Mouse (Mus musculus) hindbrain, embryonic 14.5 days (tissue): Measurements from ENCODE around the gene Cdk5rap3. TPM values are rescaled to one million over a fixed set of nuclear protein-coding genes. Genes with fewer than 3 reads are reported as not detected.

Experiments
- ATAC-seq: fragments of 200-750 bp; cut with Nextera tagmentation; 2 replicates; pipeline ENCODE4 v1.8.0; 2017; ENCODE audit warnings: moderate number of reproducible peaks, mild to moderate bottlenecking, moderate TSS enrichment, moderate library complexity; ENCODE audit not compliant: low FRiP score
- DNase-seq: peaks from one replicate; pipeline ENCODE4 v3.0.0-alpha.2; 2015; ENCODE audit warnings: low spot score
- H3K27ac ChIP-seq: fragments of 300-500 bp; sonication (generic); 2 replicates; pipeline ENCODE4 v1.5.1; 2014; ENCODE audit warnings: mild to moderate bottlenecking, moderate library complexity
- H3K27me3 ChIP-seq: fragments of 300-500 bp; sonication (generic); 2 replicates; pipeline ENCODE4 v1.6.1; 2014; ENCODE audit warnings: mild to moderate bottlenecking, low read length, mixed read lengths; ENCODE audit not compliant: control insufficient read depth, insufficient read depth
- H3K36me3 ChIP-seq: fragments of 300-500 bp; sonication (generic); replicated peaks from 2 replicates; pipeline ENCODE4 v1.6.1; 2014; ENCODE audit not compliant: control insufficient read depth, insufficient read depth
- H3K4me1 ChIP-seq: fragments of 300-500 bp; sonication (generic); replicated peaks from 2 replicates; pipeline ENCODE4 v1.6.1; 2014; ENCODE audit warnings: antibody characterized with exemption, low read length, mixed read lengths; ENCODE audit not compliant: control insufficient read depth, insufficient read depth
- H3K4me2 ChIP-seq: fragments of 300-500 bp; sonication (generic); replicated peaks from 2 replicates; pipeline ENCODE4 v1.6.1; 2014; ENCODE audit warnings: mild to moderate bottlenecking, moderate library complexity
- H3K4me3 ChIP-seq: fragments of 300-500 bp; sonication (generic); replicated peaks from 2 replicates; pipeline ENCODE4 v1.5.1; 2014; ENCODE audit warnings: mild to moderate bottlenecking, low read length
- H3K9ac ChIP-seq: fragments of 300-500 bp; sonication (generic); 2 replicates; pipeline ENCODE4 v1.6.1; 2014
- H3K9me3 ChIP-seq: fragments of 300-500 bp; sonication (generic); 2 replicates; pipeline ENCODE4 v1.6.1; 2016; ENCODE audit warnings: low read length; ENCODE audit not compliant: control insufficient read depth
- WGBS: fragments of 180-500 bp; shearing (Covaris S2); extraction: QIAGEN DNeasy Blood & Tissue Kit; methylation state at CpG from one replicate; pipeline ENCODE4 v1.1.7; 2014; 5-methylcytosine and 5-hydroxymethylcytosine counted together
- polyA plus RNA-seq: library from polyadenylated mRNA; unstranded; fragments of >200 nt; fragmentation: Nextera tagmentation; extraction: Ambion mirVana; gene quantifications from 2 replicates; pipeline ENCODE4 v1.2.1, GENCODE M21; 2014

The Cdk5rap3 gene
- 74.0 and 77.8 TPM in 2 replicates for polyA plus RNA-seq

DNA sequence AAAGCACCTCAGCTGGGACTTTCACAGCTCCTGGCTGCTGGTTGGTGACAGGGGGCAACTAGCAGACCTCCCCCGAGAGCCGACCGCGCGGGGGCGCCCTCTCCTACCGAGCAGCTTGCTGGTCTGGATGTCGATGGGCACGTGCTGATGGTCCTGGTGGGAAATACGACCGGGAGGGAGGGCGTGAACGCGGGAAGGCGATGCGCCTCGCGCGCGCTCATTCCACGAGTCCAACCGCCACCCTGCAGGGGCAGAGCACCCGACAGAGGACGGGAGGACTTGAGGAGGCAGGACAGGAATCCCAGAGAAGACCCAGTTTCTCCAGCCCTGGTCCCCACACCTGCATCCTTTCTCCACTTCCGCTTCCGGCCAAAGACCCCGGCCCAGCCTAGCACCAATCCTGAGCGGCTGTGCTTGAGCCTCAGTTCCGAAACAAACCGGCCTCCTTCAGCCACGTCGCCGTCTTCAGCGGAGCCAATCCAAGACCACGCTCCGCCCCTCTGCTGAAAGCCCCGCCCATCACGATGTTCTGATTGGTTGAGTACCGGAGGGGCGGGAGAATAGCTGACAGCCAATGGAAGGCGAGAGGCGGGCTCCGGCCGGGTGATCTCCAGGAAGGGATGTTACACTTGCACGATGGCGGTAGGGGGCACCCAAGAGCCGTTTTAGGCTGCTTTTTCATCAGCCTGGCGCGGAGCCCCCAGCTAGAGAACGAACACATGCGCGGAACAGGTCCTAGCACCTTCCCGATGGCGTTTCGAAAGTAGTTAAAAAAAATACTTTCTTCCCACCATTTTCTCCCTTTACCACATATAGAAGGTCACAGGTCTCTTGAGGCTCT lies at the start of gene Cdk5rap3:
TSS of gene Cdk5rap3 (minus strand) at position 453 of the 841 bp plus-strand sequence.
- H3K4me1 ChIP-seq: peaks cover 8% of the 10 kb centered on the region
- peak within 1 kb of the TSS; percentile 57 for H3K27ac ChIP-seq
- H3K4me3 ChIP-seq: peak within 1 kb of the TSS; percentile 63
- H3K9ac ChIP-seq: peak within 1 kb of the TSS; percentile 67
- ATAC-seq (peak; percentile 98), DNase-seq (peak; percentile 100)
- H3K4me2 ChIP-seq: peak within 1 kb of the TSS; percentile 86
- H3K9me3 ChIP-seq: no peaks in the 10 kb centered on the region
- WGBS: under 1% methylated on average over 55 of the region's 55 CpGs
- no peaks in the 10 kb centered on the region for H3K27me3 ChIP-seq
- H3K36me3 ChIP-seq: peaks cover 11% of the 10 kb centered on the region; the same call in 1 of the 2 replicates

DNA sequence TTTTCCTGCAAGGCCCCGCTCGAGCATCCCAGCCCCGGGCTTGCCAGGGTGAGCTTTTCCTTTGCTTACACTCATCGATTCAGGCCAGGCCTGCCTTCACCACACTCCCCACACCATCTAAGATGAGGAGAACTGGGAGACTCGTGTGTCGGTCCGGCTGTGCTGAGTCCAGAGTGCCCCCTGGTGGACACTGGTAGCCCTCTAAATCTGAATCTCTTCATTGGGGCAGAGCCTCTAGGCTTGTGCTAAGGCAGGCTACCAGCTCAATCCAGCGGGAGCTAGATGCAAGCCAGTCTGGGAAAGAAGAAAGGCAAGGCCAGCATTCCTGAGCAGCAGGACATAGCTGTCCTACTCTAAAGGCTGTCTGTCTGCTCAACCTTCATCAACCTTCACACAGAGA lies 47.3 kb upstream of the Cdk5rap3 start:
- Histone ChIP-seq H3K4me1 (no peaks in the 10 kb centered on the region), H3K9me3 (no peaks in the 10 kb centered on the region), H3K4me2 (no peak overlapping the region), H3K36me3 (peaks cover 46% of the 10 kb centered on the region), H3K9ac (no peak overlapping the region), H3K27me3 (no peaks in the 10 kb centered on the region), H3K27ac (no peak overlapping the region), H3K4me3 (no peak overlapping the region)
- 22% methylated on average over 8 of the region's 8 CpGs for WGBS
- peak; percentile 84 for DNase-seq
- ATAC-seq: peak; percentile 64; the same call in 1 of the 2 replicates

DNA sequence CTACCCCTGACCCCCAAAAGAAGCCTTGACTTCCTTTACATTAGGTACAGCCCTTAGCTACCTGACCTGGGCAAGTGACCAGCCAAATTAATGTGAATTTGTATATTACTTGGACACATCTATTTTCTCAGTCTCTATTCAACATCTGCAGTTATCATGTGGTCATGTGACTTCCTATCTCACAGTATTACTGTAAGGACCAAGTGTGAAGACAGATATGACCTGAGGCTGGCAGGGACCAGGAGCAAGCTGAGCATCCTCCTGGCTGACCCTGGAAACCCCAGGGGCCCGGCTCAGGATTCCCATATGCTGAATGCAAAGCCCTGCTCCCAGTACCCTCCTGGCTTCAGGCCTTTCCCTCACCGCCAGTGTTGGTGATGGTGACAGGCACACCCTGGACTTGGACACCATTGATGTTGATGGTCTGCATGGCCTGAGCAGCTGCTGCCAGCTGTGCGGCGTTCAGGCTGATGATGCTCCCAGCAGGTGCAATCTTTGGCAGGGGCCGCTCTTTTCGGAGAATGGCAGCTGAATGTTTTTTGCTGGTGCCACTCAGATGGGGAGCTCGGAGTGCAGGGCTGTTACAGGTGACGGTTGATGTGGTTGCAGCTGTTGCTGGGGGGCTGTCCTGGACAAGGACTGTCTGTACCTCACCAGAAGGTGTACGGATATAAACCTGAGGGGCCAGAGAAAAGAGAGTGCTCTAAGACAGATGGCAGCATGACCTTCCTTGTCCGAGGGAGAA lies 40.9 kb upstream of the Cdk5rap3 start:
- WGBS: 90% methylated on average over 10 of the region's 10 CpGs
- H3K4me1 ChIP-seq: no peaks in the 10 kb centered on the region
- peaks cover 92% of the 10 kb centered on the region for H3K36me3 ChIP-seq
- ATAC-seq (no peak), DNase-seq (no peak)
- no peak overlapping the region for H3K4me2 ChIP-seq
- no peak overlapping the region for H3K4me3 ChIP-seq
- H3K9me3 ChIP-seq: no peaks in the 10 kb centered on the region
- H3K27ac ChIP-seq: no peak overlapping the region
- H3K27me3 ChIP-seq: no peaks in the 10 kb centered on the region
- no peak overlapping the region for H3K9ac ChIP-seq

DNA sequence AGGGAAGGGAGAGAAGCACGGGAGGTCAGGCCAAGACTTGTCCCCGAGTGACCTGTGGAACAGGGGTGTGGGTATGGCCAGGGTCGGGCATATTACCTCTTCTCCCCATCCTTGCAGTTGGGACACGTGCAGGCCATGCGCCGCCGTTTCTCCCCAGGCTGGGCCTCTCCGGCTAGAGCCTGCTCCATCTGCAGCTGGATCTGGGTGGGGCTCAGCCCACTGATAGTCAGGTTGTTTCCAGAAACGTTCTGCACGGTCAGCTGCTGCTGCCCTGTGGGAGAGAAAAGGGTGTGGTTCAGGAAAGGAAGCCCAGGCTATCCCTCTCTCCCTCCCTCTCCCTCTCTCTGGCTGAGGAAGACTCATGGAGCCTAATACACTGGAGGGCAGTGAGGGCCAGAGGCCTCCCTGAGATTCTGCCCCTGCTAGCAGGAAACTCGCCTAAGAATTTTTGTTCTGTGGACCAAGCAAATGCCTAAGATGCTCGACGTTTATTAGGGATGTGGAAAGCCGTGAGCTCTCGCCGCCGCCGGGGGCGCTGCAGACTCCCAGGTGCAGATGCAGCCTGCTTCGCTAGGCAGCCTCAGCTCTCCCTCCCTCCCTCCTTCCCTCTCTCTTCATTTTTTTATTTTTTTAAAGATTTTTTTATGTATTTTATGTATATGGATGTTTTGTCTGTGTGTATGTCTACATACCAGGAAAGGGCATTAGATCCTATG lies 39.9 kb upstream of the Cdk5rap3 start:
- H3K4me2 ChIP-seq: no peak overlapping the region
- DNase-seq (no peak), ATAC-seq (no peak)
- H3K27ac ChIP-seq: no peak overlapping the region
- H3K4me1 ChIP-seq: no peaks in the 10 kb centered on the region
- no peaks in the 10 kb centered on the region for H3K9me3 ChIP-seq
- H3K9ac ChIP-seq: no peak overlapping the region
- H3K36me3 ChIP-seq: peaks cover 92% of the 10 kb centered on the region
- no peak overlapping the region for H3K4me3 ChIP-seq
- H3K27me3 ChIP-seq: no peaks in the 10 kb centered on the region
- WGBS: 64% methylated on average over 20 of the region's 20 CpGs

DNA sequence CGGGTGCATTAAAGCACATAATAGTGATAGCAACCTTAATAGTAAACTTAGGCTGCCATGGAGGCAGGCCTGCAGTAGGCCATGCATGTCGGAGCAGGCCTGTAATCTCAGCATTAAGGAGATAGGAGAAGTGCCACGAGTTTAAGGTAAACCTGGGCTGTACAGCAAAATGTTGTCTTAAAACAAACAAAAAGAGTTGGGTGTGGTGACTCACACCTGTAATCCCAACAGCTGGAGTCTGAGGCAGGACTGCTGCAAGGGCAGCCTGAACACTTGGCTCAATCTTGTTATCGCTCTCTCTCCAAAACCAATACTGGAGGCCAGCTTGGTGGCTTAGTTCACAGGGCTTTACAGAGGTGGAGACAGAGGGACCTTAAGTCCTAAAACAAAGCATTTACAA lies 38.8 kb upstream of the Cdk5rap3 start:
- 94% methylated on average over 4 of the region's 4 CpGs for WGBS
- DNase-seq (no peak), ATAC-seq (no peak)
- H3K4me1 ChIP-seq: no peaks in the 10 kb centered on the region
- no peak overlapping the region for H3K9ac ChIP-seq
- H3K4me3 ChIP-seq: no peak overlapping the region
- H3K27ac ChIP-seq: no peak overlapping the region
- H3K36me3 ChIP-seq: peaks cover 92% of the 10 kb centered on the region
- no peak overlapping the region for H3K4me2 ChIP-seq
- H3K27me3 ChIP-seq: no peaks in the 10 kb centered on the region
- no peaks in the 10 kb centered on the region for H3K9me3 ChIP-seq

DNA sequence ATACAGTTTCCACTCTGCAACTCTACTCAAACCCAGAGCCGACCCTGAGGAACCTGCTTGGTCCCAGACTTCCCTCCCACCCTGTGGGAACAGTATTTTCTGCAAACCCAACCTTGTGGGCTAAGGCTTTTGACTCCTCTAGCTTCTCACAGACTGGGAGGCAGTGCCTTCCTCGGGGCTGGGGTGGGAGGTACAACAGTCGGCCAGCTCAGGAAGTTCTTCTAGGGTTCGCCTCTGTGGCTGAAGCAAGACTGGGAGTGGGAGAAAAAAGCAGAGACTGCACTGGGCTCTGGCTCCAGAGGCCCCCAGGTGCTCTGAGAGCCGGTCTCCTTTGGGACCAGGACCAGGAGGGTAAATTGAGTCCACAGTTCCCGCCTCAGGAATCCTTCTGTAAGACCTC lies 36.6 kb upstream of the Cdk5rap3 start:
- no peak overlapping the region for H3K9ac ChIP-seq
- no peak overlapping the region for H3K27ac ChIP-seq
- H3K4me2 ChIP-seq: no peak overlapping the region
- no peaks in the 10 kb centered on the region for H3K4me1 ChIP-seq
- DNase-seq: no peak
- H3K27me3 ChIP-seq: no peaks in the 10 kb centered on the region
- no peak overlapping the region for H3K4me3 ChIP-seq
- H3K9me3 ChIP-seq: no peaks in the 10 kb centered on the region
- WGBS: 88% methylated on average over 6 of the region's 6 CpGs
- peaks cover 79% of the 10 kb centered on the region for H3K36me3 ChIP-seq
- no peak for ATAC-seq

DNA sequence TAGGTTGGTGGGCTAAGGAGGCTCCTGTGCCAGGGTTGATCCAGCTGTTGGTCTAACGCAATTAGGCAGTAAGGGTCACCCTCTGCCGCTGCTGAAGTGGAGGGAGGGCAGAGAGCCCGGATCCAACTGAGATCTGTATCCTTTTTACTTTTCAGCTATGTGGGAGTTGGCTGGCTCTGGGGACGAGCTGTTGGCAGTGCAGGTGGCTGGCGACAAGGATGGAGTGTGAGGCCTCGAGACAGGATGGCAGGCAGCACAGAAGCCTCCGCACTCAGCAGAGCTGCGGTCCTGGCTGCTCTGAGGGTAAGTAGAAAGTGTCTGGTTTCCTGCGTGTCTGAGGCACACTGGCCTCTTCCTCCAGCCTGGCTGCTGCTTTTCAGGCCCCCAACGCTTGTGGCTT lies 36.1 kb upstream of the Cdk5rap3 start:
- peaks cover 77% of the 10 kb centered on the region for H3K36me3 ChIP-seq

DNA sequence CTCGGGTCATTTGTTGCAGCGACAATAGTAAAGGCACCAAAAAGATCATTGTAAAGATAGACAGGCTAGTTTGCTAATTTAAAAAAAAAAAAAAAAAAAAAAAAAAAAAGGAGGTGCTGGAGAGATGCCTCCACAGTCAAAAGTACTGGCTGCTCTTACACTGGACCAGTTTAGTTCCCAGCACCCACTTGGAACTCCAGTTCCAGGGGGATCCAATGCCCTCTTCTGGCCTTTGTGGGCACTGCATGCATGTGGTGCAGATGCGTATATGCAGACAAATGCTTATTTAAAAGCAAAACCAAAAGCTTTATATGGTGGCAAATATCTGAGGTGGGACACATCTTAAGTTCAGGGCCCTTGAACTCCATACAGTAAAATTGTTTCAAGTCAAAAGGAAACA lies 34.5 kb upstream of the Cdk5rap3 start:
- WGBS: over 99% methylated on average over 3 of the region's 3 CpGs
- H3K36me3 ChIP-seq: peaks cover 60% of the 10 kb centered on the region

More for the DNA sequence above, 36.1 kb upstream of the Cdk5rap3 start:
- 84% methylated on average over 10 of the region's 10 CpGs for WGBS
- ATAC-seq: no peak
- H3K4me2 ChIP-seq: no peak overlapping the region
- H3K9ac ChIP-seq: no peak overlapping the region
- H3K4me1 ChIP-seq: no peaks in the 10 kb centered on the region
- no peak overlapping the region for H3K4me3 ChIP-seq
- H3K27ac ChIP-seq: no peak overlapping the region
- no peak for DNase-seq
- H3K9me3 ChIP-seq: no peaks in the 10 kb centered on the region
- H3K27me3 ChIP-seq: no peaks in the 10 kb centered on the region

DNA sequence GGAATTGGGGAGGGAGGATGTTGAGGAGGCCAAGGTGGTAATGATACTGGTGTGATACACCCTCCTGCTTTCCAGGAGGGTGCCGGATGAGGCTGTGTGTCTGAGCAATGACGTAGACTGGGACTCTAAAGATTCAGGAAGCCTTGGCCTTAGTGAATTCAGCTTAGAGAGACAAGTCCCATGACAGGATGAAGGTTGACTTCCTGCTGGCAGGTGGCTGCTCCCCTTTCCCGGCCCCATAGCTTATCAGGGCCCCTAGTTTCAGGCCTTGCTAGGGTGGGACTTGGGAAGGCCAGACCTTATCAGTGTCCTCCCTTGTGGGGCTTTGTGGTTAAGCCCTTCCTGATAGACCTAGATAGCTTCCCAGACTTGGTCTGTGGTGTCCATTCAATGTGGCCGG lies 31.6 kb upstream of the Cdk5rap3 start:
- Histone ChIP-seq H3K9ac (no peak overlapping the region), H3K4me1 (peaks cover 14% of the 10 kb centered on the region; the same call in 1 of the 2 replicates), H3K27me3 (no peaks in the 10 kb centered on the region), H3K9me3 (no peaks in the 10 kb centered on the region), H3K27ac (no peak overlapping the region), H3K36me3 (peaks cover 33% of the 10 kb centered on the region), H3K4me2 (no peak overlapping the region), H3K4me3 (no peak overlapping the region)
- ATAC-seq (no peak), DNase-seq (no peak)
- whole genome bisulfite sequencing: 92% methylated on average over 4 of the region's 4 CpGs

More for the DNA sequence above, 34.5 kb upstream of the Cdk5rap3 start:
- H3K4me3 ChIP-seq: no peak overlapping the region
- H3K9me3 ChIP-seq: no peaks in the 10 kb centered on the region
- H3K9ac ChIP-seq: no peak overlapping the region
- H3K27me3 ChIP-seq: no peaks in the 10 kb centered on the region
- no peak for ATAC-seq
- no peak overlapping the region for H3K27ac ChIP-seq
- H3K4me2 ChIP-seq: no peak overlapping the region
- no peak for DNase-seq
- no peaks in the 10 kb centered on the region for H3K4me1 ChIP-seq
